Mouse (Mus musculus): ENCODE measurements around the gene Lgalsl. TPM values are rescaled to one million over a fixed set of nuclear protein-coding genes. Genes with fewer than 3 reads are reported as not detected.

The Lgalsl gene
- polyA plus RNA-seq, 1 experiment from 2014 or later, result 2.0 TPM

GRCm38 (mm10) chr11:20804416-20804815 is 26.4 kb downstream of the Lgalsl start:
- no peaks in the 10 kb centered on the region for H3K79me2 ChIP-seq (ENCODE audit: inconsistent target)
- H3K27ac ChIP-seq, result no peak overlapping the region
- H3K4me3 ChIP-seq (ENCODE audit: inconsistent target), result no peak overlapping the region
- H3K36me3 ChIP-seq (ENCODE audit: inconsistent target), result no peaks in the 10 kb centered on the region
- WGBS (ENCODE audit: missing documents), result 98% methylated on average over 4 of the region's 4 CpGs

GRCm38 (mm10) chr11:20800277-20801092 is 30.4 kb downstream of the Lgalsl start:
- Histone ChIP-seq H3K36me3 (ENCODE audit: inconsistent target) (no peaks in the 10 kb centered on the region), H3K27ac (no peak overlapping the region), H3K79me2 (ENCODE audit: inconsistent target) (no peaks in the 10 kb centered on the region), H3K4me3 (ENCODE audit: inconsistent target) (no peak overlapping the region)
- 90% methylated on average over 14 of the region's 14 CpGs for WGBS (ENCODE audit: missing documents)

- no peak overlapping the region for H3K27ac ChIP-seq
- 93% methylated on average over 6 of the region's 6 CpGs for WGBS (ENCODE audit: missing documents)
- no peaks in the 10 kb centered on the region for H3K36me3 ChIP-seq (ENCODE audit: inconsistent target)
- H3K79me2 ChIP-seq (ENCODE audit: inconsistent target), result no peaks in the 10 kb centered on the region
- no peak overlapping the region for H3K4me3 ChIP-seq (ENCODE audit: inconsistent target)
Observed at GRCm38 (mm10) chr11:20797841-20798240, 33.0 kb downstream of the Lgalsl start.

GRCm38 (mm10) chr11:20795466-20795865 is 35.4 kb downstream of the Lgalsl start:
- Histone ChIP-seq H3K4me3 (ENCODE audit: inconsistent target) (no peak overlapping the region), H3K36me3 (ENCODE audit: inconsistent target) (no peaks in the 10 kb centered on the region)
- WGBS (ENCODE audit: missing documents), result 92% methylated on average over 2 of the region's 2 CpGs

GRCm38 (mm10) chr11:20794913-20795254 is 36.0 kb downstream of the Lgalsl start:
- Histone ChIP-seq H3K27ac (no peak overlapping the region), H3K79me2 (ENCODE audit: inconsistent target) (no peaks in the 10 kb centered on the region), H3K4me3 (ENCODE audit: inconsistent target) (no peak overlapping the region), H3K36me3 (ENCODE audit: inconsistent target) (no peaks in the 10 kb centered on the region)
- 54% methylated on average over 11 of the region's 11 CpGs for WGBS (ENCODE audit: missing documents)

More at GRCm38 (mm10) chr11:20795466-20795865, 35.4 kb downstream of the Lgalsl start:
- Histone ChIP-seq H3K27ac (no peak overlapping the region), H3K79me2 (ENCODE audit: inconsistent target) (no peaks in the 10 kb centered on the region)

GRCm38 (mm10) chr11:20794196-20794912 is 36.5 kb downstream of the Lgalsl start:
- Histone ChIP-seq H3K79me2 (ENCODE audit: inconsistent target) (no peaks in the 10 kb centered on the region), H3K36me3 (ENCODE audit: inconsistent target) (no peaks in the 10 kb centered on the region), H3K4me3 (ENCODE audit: inconsistent target) (no peak overlapping the region), H3K27ac (no peak overlapping the region)
- WGBS (ENCODE audit: missing documents), result 38% methylated on average over 10 of the region's 10 CpGs

- Histone ChIP-seq H3K79me2 (ENCODE audit: inconsistent target) (no peaks in the 10 kb centered on the region), H3K36me3 (ENCODE audit: inconsistent target) (no peaks in the 10 kb centered on the region), H3K4me3 (ENCODE audit: inconsistent target) (no peak overlapping the region), H3K27ac (no peak overlapping the region)
- 77% methylated on average over 3 of the region's 4 CpGs for WGBS (ENCODE audit: missing documents)
Observed at GRCm38 (mm10) chr11:20793676-20794075, 37.2 kb downstream of the Lgalsl start.

GRCm38 (mm10) chr11:20792667-20793066 is 38.2 kb downstream of the Lgalsl start:
- H3K79me2 ChIP-seq (ENCODE audit: inconsistent target), result no peaks in the 10 kb centered on the region
- WGBS (ENCODE audit: missing documents), result 93% methylated on average over 3 of the region's 3 CpGs

GRCm38 (mm10) chr11:20791334-20791733 is 39.5 kb downstream of the Lgalsl start:
- H3K36me3 ChIP-seq (ENCODE audit: inconsistent target), result no peaks in the 10 kb centered on the region
- no peak overlapping the region for H3K4me3 ChIP-seq (ENCODE audit: inconsistent target)
- no peak overlapping the region for H3K27ac ChIP-seq
- 88% methylated on average over 2 of the region's 2 CpGs for WGBS (ENCODE audit: missing documents)
- H3K79me2 ChIP-seq (ENCODE audit: inconsistent target), result no peaks in the 10 kb centered on the region

More at GRCm38 (mm10) chr11:20792667-20793066, 38.2 kb downstream of the Lgalsl start:
- Histone ChIP-seq H3K4me3 (ENCODE audit: inconsistent target) (no peak overlapping the region), H3K36me3 (ENCODE audit: inconsistent target) (no peaks in the 10 kb centered on the region), H3K27ac (no peak overlapping the region)

- H3K79me2 ChIP-seq (ENCODE audit: inconsistent target), result no peaks in the 10 kb centered on the region
- H3K4me3 ChIP-seq (ENCODE audit: inconsistent target), result no peak overlapping the region
- WGBS (ENCODE audit: missing documents), result 88% methylated on average over 1 of the region's 1 CpGs
- no peak overlapping the region for H3K27ac ChIP-seq
- no peaks in the 10 kb centered on the region for H3K36me3 ChIP-seq (ENCODE audit: inconsistent target)
Observed at GRCm38 (mm10) chr11:20789015-20789414, 41.8 kb downstream of the Lgalsl start.

- H3K4me3 ChIP-seq (ENCODE audit: inconsistent target), result no peak overlapping the region
- no peaks in the 10 kb centered on the region for H3K79me2 ChIP-seq (ENCODE audit: inconsistent target)
- WGBS (ENCODE audit: missing documents), result 97% methylated on average over 3 of the region's 3 CpGs
- no peak overlapping the region for H3K27ac ChIP-seq
- no peaks in the 10 kb centered on the region for H3K36me3 ChIP-seq (ENCODE audit: inconsistent target)
Observed at GRCm38 (mm10) chr11:20788070-20788469, 42.8 kb downstream of the Lgalsl start.

- Histone ChIP-seq H3K27ac (no peak overlapping the region), H3K36me3 (ENCODE audit: inconsistent target) (no peaks in the 10 kb centered on the region), H3K4me3 (ENCODE audit: inconsistent target) (no peak overlapping the region), H3K79me2 (ENCODE audit: inconsistent target) (no peaks in the 10 kb centered on the region)
- WGBS (ENCODE audit: missing documents), result 92% methylated on average over 2 of the region's 2 CpGs
Observed at GRCm38 (mm10) chr11:20786191-20786590, 44.7 kb downstream of the Lgalsl start.

- Histone ChIP-seq H3K4me3 (ENCODE audit: inconsistent target) (no peak overlapping the region), H3K27ac (no peak overlapping the region), H3K79me2 (ENCODE audit: inconsistent target) (no peaks in the 10 kb centered on the region), H3K36me3 (ENCODE audit: inconsistent target) (no peaks in the 10 kb centered on the region)
- 100% methylated on average over 1 of the region's 1 CpGs for whole genome bisulfite sequencing (ENCODE audit: missing documents)
Observed at GRCm38 (mm10) chr11:20785186-20785585, 45.7 kb downstream of the Lgalsl start.

GRCm38 (mm10) chr11:20784776-20785175 is 46.1 kb downstream of the Lgalsl start:
- 95% methylated on average over 6 of the region's 6 CpGs for WGBS (ENCODE audit: missing documents)
- Histone ChIP-seq H3K79me2 (ENCODE audit: inconsistent target) (no peaks in the 10 kb centered on the region), H3K36me3 (ENCODE audit: inconsistent target) (no peaks in the 10 kb centered on the region)

GRCm38 (mm10) chr11:20783467-20783866 is 47.4 kb downstream of the Lgalsl start:
- Histone ChIP-seq H3K36me3 (ENCODE audit: inconsistent target) (no peaks in the 10 kb centered on the region), H3K79me2 (ENCODE audit: inconsistent target) (no peaks in the 10 kb centered on the region), H3K4me3 (ENCODE audit: inconsistent target) (no peak overlapping the region), H3K27ac (no peak overlapping the region)
- WGBS (ENCODE audit: missing documents), result 83% methylated on average over 1 of the region's 1 CpGs

More at GRCm38 (mm10) chr11:20784776-20785175, 46.1 kb downstream of the Lgalsl start:
- Histone ChIP-seq H3K27ac (no peak overlapping the region), H3K4me3 (ENCODE audit: inconsistent target) (no peak overlapping the region)

All from macrophage (primary cell).